Mouse (Mus musculus) forebrain, embryonic 15.5 days (tissue): ENCODE measurements at regions not wholly inside any gene's neighbourhood (a gene's known extent, or its start where the extent isn't known, plus 50 kb on each side); places are given as distances from the start of the nearest gene placed in this dataset.

Experiments
- ATAC-seq: fragments of 200-750 bp; cut with Nextera tagmentation; replicated peaks from 2 replicates; pipeline ENCODE4 v1.8.0; 2017; ENCODE audit warnings: mild to moderate bottlenecking, moderate TSS enrichment, moderate library complexity
- H3K27ac ChIP-seq: fragments of 300-500 bp; sonication (generic); replicated peaks from 2 replicates; pipeline ENCODE4 v1.5.1; 2015; ENCODE audit warnings: mild to moderate bottlenecking, inconsistent platforms
- H3K27me3 ChIP-seq: fragments of 300-500 bp; sonication (generic); 2 replicates; pipeline ENCODE4 v1.6.1; 2015; ENCODE audit warnings: inconsistent platforms
- H3K36me3 ChIP-seq: fragments of 300-500 bp; sonication (generic); 2 replicates; pipeline ENCODE4 v1.6.1; 2015; ENCODE audit warnings: mild to moderate bottlenecking, inconsistent platforms
- H3K4me1 ChIP-seq: fragments of 300-500 bp; sonication (generic); 2 replicates; pipeline ENCODE4 v1.6.1; 2015; ENCODE audit warnings: inconsistent platforms
- H3K4me2 ChIP-seq: fragments of 300-500 bp; sonication (generic); replicated peaks from 2 replicates; pipeline ENCODE4 v1.6.1; 2015; ENCODE audit warnings: mild to moderate bottlenecking, inconsistent platforms
- H3K4me3 ChIP-seq: fragments of 300-500 bp; sonication (generic); 2 replicates; pipeline ENCODE4 v1.5.1; 2015; ENCODE audit warnings: mild to moderate bottlenecking, inconsistent platforms
- H3K9ac ChIP-seq: fragments of 300-500 bp; sonication (generic); replicated peaks from 2 replicates; pipeline ENCODE4 v1.6.1; 2015; ENCODE audit warnings: mild to moderate bottlenecking, inconsistent platforms
- H3K9me3 ChIP-seq: fragments of 300-500 bp; sonication (generic); 2 replicates; pipeline ENCODE4 v1.6.1; 2016; ENCODE audit warnings: inconsistent platforms
- WGBS: fragments of 180-500 bp; shearing (Covaris S2); methylation state at CpG from one replicate; pipeline ENCODE4 v1.1.7; 2015; ENCODE audit warnings: mixed read lengths; 5-methylcytosine and 5-hydroxymethylcytosine counted together

DNA sequence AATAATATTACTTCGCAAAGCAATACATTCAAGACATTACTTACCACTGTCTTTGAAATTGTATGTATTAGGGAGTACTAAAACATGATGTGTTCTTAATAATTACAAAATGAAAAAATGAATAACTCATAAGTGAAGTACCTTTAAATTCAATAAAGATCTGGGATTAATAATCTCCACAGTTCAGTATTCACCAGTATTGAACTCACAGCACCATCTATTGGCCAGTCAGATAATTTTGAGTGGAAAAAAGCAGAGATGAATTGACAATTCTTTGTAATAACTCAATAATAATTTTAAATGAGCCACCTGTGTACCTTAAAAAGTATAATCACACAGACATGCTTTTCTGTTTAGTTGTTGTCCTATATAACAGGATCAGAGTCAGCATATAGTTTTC lies 180.7 kb downstream of the Nsun3 start:
- Histone ChIP-seq H3K27ac (no peak overlapping the region), H3K4me1 (no peaks in the 10 kb centered on the region), H3K27me3 (no peaks in the 10 kb centered on the region), H3K9me3 (no peaks in the 10 kb centered on the region), H3K4me2 (no peak overlapping the region), H3K36me3 (no peaks in the 10 kb centered on the region), H3K9ac (no peak overlapping the region), H3K4me3 (no peak overlapping the region)
- whole genome bisulfite sequencing: 94% methylated on average over 1 of the region's 1 CpGs
- ATAC-seq: no peak

- no peak overlapping the region for H3K27ac ChIP-seq
- no peaks in the 10 kb centered on the region for H3K9me3 ChIP-seq
- no peaks in the 10 kb centered on the region for H3K36me3 ChIP-seq
- peak; percentile 80 for ATAC-seq
- H3K4me3 ChIP-seq: no peak overlapping the region
- 44% methylated on average over 4 of the region's 4 CpGs for WGBS
- H3K9ac ChIP-seq: no peak overlapping the region
- no peaks in the 10 kb centered on the region for H3K4me1 ChIP-seq
- no peaks in the 10 kb centered on the region for H3K27me3 ChIP-seq
- no peak overlapping the region for H3K4me2 ChIP-seq
These were observed 224.6 kb downstream of the Nsun3 start for GRCm38 (mm10) chr16:62562051-62562450.

GRCm38 (mm10) chr16:62543156-62543555 lies 243.5 kb downstream of the Nsun3 start:
- ATAC-seq: no peak
- Histone ChIP-seq H3K36me3 (no peaks in the 10 kb centered on the region), H3K9ac (no peak overlapping the region), H3K4me3 (no peak overlapping the region), H3K9me3 (no peaks in the 10 kb centered on the region), H3K4me1 (peaks cover under 1% of the 10 kb centered on the region), H3K4me2 (no peak overlapping the region), H3K27ac (no peak overlapping the region), H3K27me3 (no peaks in the 10 kb centered on the region)
- WGBS: 81% methylated on average over 2 of the region's 2 CpGs

- H3K27ac ChIP-seq: no peak overlapping the region
- H3K4me1 ChIP-seq: peaks cover 8% of the 10 kb centered on the region
These were observed 248.7 kb downstream of the Nsun3 start for GRCm38 (mm10) chr16:62537730-62538479.

DNA sequence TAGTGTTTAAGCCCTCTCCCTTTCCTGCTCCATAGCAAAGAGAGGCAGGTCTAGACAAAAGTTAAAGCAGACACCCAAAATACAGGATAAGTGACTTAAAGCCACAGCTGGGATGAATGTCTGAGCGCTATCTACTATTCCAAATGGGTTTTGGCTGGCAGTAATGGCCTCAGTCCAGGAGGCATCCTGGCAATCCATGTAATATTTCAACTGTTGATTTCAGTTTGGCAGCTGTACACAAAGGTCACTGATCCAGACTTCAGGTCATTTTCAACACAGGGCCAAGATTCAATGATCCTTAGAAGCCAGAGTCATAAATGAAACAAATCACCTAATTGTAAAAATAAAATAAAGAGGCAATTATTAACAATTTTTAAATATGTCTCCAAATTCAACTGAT lies 277.3 kb downstream of the Nsun3 start:
- Histone ChIP-seq H3K36me3 (no peaks in the 10 kb centered on the region), H3K9ac (no peak overlapping the region), H3K4me1 (no peaks in the 10 kb centered on the region), H3K4me3 (no peak overlapping the region), H3K27ac (no peak overlapping the region), H3K27me3 (no peaks in the 10 kb centered on the region), H3K9me3 (no peaks in the 10 kb centered on the region), H3K4me2 (no peak overlapping the region)
- WGBS: 84% methylated on average over 1 of the region's 1 CpGs
- no peak for ATAC-seq

More at GRCm38 (mm10) chr16:62537730-62538479, 248.7 kb downstream of the Nsun3 start:
- no peak overlapping the region for H3K4me2 ChIP-seq
- peak; percentile 99 for ATAC-seq
- no peaks in the 10 kb centered on the region for H3K36me3 ChIP-seq
- WGBS: 28% methylated on average over 7 of the region's 7 CpGs
- H3K27me3 ChIP-seq: no peaks in the 10 kb centered on the region
- no peak overlapping the region for H3K9ac ChIP-seq
- no peak overlapping the region for H3K4me3 ChIP-seq
- no peaks in the 10 kb centered on the region for H3K9me3 ChIP-seq

DNA sequence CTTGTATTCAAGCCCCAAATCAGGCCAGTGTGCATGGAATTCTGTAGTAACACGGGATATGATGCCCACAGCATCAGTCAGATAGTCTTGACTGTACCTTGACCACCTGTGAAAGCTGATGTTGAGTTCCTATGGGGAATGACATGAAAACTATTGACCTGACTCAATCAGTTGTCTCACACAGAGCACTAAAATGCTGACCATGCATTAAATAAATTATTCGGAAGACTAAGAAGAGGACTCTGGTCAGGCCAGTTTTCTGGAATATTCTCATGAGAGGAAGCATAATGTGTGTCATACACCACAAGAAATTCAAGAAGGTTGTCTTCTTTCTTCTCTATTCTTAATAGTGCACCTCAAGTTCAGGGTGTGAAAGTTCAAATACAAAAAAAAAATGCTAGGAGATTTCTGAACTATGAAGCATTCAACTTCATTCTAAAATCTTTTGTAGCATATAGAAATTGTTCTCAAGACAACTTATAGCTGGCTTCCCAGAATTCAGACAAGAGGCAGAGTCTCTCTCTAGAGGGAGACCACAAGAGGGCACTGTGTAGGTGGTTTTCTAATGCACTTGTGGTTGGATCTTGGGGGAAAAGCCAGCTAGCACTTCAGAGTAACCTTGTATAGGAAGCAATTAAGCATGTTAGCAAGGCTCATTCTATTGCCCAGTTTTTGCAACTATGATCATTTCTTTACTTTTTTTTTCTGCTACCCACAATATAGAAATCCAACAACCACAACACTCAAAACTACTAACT lies 279.7 kb downstream of the Nsun3 start:
- no peak overlapping the region for H3K9ac ChIP-seq
- no peaks in the 10 kb centered on the region for H3K4me1 ChIP-seq
- H3K27me3 ChIP-seq: no peaks in the 10 kb centered on the region
- ATAC-seq: no peak
- no peak overlapping the region for H3K4me3 ChIP-seq
- H3K27ac ChIP-seq: no peak overlapping the region
- 59% methylated on average over 2 of the region's 2 CpGs for WGBS
- H3K9me3 ChIP-seq: no peaks in the 10 kb centered on the region
- no peak overlapping the region for H3K4me2 ChIP-seq
- no peaks in the 10 kb centered on the region for H3K36me3 ChIP-seq

DNA sequence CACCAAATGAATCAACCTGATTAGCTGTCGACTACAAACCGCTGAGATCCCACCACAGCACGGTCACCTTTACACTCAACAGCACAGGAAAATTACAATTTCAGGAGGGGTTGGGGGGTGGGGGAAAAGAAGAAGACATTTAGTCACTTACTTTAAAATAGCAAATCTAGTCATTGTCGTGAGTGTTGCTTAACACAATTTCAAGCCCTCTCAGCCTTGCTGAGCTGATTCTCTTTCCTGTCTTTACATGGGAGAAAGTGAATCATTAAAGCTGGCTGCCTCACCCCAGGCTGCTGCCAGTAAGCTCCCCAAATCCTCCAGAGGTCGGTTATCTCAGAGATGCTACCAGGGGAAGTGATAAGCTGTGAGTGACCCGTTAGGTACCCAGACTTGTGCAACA lies 285.7 kb downstream of the Nsun3 start:
- no peaks in the 10 kb centered on the region for H3K36me3 ChIP-seq
- no peak for ATAC-seq
- H3K4me1 ChIP-seq: no peaks in the 10 kb centered on the region
- WGBS: 70% methylated on average over 6 of the region's 6 CpGs
- no peak overlapping the region for H3K9ac ChIP-seq
- no peaks in the 10 kb centered on the region for H3K27me3 ChIP-seq
- no peaks in the 10 kb centered on the region for H3K9me3 ChIP-seq
- no peak overlapping the region for H3K4me2 ChIP-seq
- no peak overlapping the region for H3K4me3 ChIP-seq
- no peak overlapping the region for H3K27ac ChIP-seq

GRCm38 (mm10) chr16:62500334-62500733 lies 286.3 kb downstream of the Nsun3 start:
- H3K27me3 ChIP-seq: no peaks in the 10 kb centered on the region
- WGBS: 64% methylated on average over 6 of the region's 6 CpGs
- no peak overlapping the region for H3K27ac ChIP-seq
- no peak overlapping the region for H3K4me3 ChIP-seq
- H3K4me1 ChIP-seq: no peaks in the 10 kb centered on the region
- 0 out of 2 replicates have a peak, but pooled peaks have one; percentile 55 for ATAC-seq
- H3K9ac ChIP-seq: no peak overlapping the region
- H3K36me3 ChIP-seq: no peaks in the 10 kb centered on the region
- H3K4me2 ChIP-seq: no peak overlapping the region
- H3K9me3 ChIP-seq: no peaks in the 10 kb centered on the region

DNA sequence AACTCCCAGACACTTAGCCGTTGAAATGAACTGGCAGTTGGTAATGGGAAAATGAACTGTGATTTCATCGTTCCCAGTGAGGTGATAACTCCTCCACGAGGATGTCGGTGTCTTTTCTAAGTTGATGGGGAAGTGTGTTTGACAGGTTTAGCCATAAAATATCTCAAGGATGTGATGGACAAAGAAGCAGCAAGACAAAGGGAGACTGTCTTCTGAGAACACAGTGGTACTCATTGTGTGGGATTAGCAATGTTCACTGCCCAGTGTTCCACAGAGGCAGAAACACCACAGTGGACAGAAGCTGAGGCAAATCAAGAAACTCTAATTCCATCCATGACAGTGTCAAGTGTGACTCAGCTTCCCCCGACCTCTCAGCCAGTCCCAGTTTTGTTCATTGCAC lies 287.9 kb downstream of the Nsun3 start:
- H3K4me2 ChIP-seq: no peak overlapping the region
- H3K9me3 ChIP-seq: no peaks in the 10 kb centered on the region
- no peaks in the 10 kb centered on the region for H3K36me3 ChIP-seq
- WGBS: 74% methylated on average over 5 of the region's 5 CpGs
- no peak overlapping the region for H3K27ac ChIP-seq
- ATAC-seq: no peak
- no peak overlapping the region for H3K4me3 ChIP-seq
- no peaks in the 10 kb centered on the region for H3K4me1 ChIP-seq
- H3K27me3 ChIP-seq: no peaks in the 10 kb centered on the region
- H3K9ac ChIP-seq: no peak overlapping the region

- ATAC-seq: no peak
- Histone ChIP-seq H3K9me3 (no peaks in the 10 kb centered on the region), H3K9ac (no peak overlapping the region), H3K4me3 (no peak overlapping the region), H3K4me1 (no peaks in the 10 kb centered on the region), H3K4me2 (no peak overlapping the region), H3K27ac (no peak overlapping the region), H3K36me3 (no peaks in the 10 kb centered on the region), H3K27me3 (no peaks in the 10 kb centered on the region)
- WGBS: 41% methylated on average over 9 of the region's 9 CpGs
These were observed 289.9 kb downstream of the Nsun3 start for GRCm38 (mm10) chr16:62496697-62497096.

- Histone ChIP-seq H3K36me3 (no peaks in the 10 kb centered on the region), H3K9ac (no peak overlapping the region), H3K4me3 (no peak overlapping the region), H3K27me3 (no peaks in the 10 kb centered on the region), H3K9me3 (no peaks in the 10 kb centered on the region), H3K4me1 (peaks cover 11% of the 10 kb centered on the region), H3K27ac (no peak overlapping the region), H3K4me2 (no peak overlapping the region)
- no peak for ATAC-seq
- WGBS: 58% methylated on average over 2 of the region's 2 CpGs
These were observed 316.5 kb downstream of the Nsun3 start for GRCm38 (mm10) chr16:62470133-62470532.

DNA sequence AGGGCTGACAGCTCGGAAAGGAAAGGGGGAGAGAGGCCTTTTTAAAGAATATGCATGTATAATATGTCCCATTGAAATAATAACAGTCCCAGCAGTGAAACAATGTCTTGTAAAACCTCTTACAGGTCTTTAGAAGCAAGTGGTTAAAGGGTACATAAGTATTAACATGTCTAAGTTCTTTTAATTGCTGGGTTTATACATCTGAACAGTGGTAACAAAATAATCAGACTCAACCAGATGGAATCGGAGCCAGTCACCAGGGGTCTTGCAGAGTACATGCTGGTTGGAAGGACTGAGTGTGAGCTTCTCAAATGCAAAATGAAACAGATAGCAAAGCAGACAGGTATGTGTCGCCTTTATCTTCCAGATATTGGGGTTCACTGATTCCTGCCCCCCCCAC lies 317.3 kb downstream of the Nsun3 start:
- Histone ChIP-seq H3K27me3 (no peaks in the 10 kb centered on the region), H3K4me1 (peaks cover 11% of the 10 kb centered on the region), H3K9ac (no peak overlapping the region), H3K27ac (no peak overlapping the region), H3K4me3 (no peak overlapping the region), H3K9me3 (no peaks in the 10 kb centered on the region), H3K4me2 (no peak overlapping the region), H3K36me3 (no peaks in the 10 kb centered on the region)
- 29% methylated on average over 3 of the region's 3 CpGs for WGBS
- ATAC-seq: peak; percentile 75
